Mouse (Mus musculus) embryonic facial prominence, embryonic 10.5 days (tissue): ENCODE results near the gene Ypel4. TPM values are rescaled to one million over a fixed set of nuclear protein-coding genes. Genes with fewer than 3 reads are reported as not detected.
"Not testable (repeated sequence)": the region's sequence is repeated elsewhere in the genome, so short reads cannot be mapped to it uniquely, and the experiment has no call there.

Source experiments
- DNase-seq: peaks from one replicate; pipeline ENCODE4 v3.0.0-alpha.2; 2017; ENCODE audit warnings: low spot score
- H3K27ac ChIP-seq: fragments of 300-500 bp; sonication (generic); replicated peaks from 2 replicates; pipeline ENCODE4 v1.5.1; 2016; ENCODE audit warnings: mild to moderate bottlenecking
- H3K27me3 ChIP-seq: fragments of 300-500 bp; sonication (generic); replicated peaks from 2 replicates; pipeline ENCODE4 v1.6.1; 2016; ENCODE audit warnings: low read depth, mild to moderate bottlenecking; ENCODE audit not compliant: poor library complexity, severe bottlenecking
- H3K36me3 ChIP-seq: fragments of 300-500 bp; sonication (generic); replicated peaks from 2 replicates; pipeline ENCODE4 v1.6.1; 2016; ENCODE audit warnings: mild to moderate bottlenecking, moderate library complexity
- H3K4me1 ChIP-seq: fragments of 300-500 bp; sonication (generic); 2 replicates; pipeline ENCODE4 v1.6.1; 2016
- H3K4me3 ChIP-seq: fragments of 300-500 bp; sonication (generic); 2 replicates; pipeline ENCODE4 v1.5.1; 2016; ENCODE audit warnings: mild to moderate bottlenecking, moderate library complexity
- H3K9me3 ChIP-seq: fragments of 300-500 bp; sonication (generic); 2 replicates; pipeline ENCODE4 v1.6.1; 2016; ENCODE audit warnings: mild to moderate bottlenecking
- WGBS: fragments of 180-500 bp; shearing (Covaris S2); methylation state at CpG from one replicate; pipeline ENCODE4 v1.1.7; 2016; 5-methylcytosine and 5-hydroxymethylcytosine counted together
- polyA plus RNA-seq: library from polyadenylated mRNA; unstranded; fragments of >200 nt; fragmentation: Nextera tagmentation; extraction: Ambion mirVana; gene quantifications from 2 replicates; pipeline ENCODE4 v1.2.1, GENCODE M21; 2016

Gene Ypel4
- polyA plus RNA-seq, 1 experiment from 2014 or later = 8.1 TPM

DNA sequence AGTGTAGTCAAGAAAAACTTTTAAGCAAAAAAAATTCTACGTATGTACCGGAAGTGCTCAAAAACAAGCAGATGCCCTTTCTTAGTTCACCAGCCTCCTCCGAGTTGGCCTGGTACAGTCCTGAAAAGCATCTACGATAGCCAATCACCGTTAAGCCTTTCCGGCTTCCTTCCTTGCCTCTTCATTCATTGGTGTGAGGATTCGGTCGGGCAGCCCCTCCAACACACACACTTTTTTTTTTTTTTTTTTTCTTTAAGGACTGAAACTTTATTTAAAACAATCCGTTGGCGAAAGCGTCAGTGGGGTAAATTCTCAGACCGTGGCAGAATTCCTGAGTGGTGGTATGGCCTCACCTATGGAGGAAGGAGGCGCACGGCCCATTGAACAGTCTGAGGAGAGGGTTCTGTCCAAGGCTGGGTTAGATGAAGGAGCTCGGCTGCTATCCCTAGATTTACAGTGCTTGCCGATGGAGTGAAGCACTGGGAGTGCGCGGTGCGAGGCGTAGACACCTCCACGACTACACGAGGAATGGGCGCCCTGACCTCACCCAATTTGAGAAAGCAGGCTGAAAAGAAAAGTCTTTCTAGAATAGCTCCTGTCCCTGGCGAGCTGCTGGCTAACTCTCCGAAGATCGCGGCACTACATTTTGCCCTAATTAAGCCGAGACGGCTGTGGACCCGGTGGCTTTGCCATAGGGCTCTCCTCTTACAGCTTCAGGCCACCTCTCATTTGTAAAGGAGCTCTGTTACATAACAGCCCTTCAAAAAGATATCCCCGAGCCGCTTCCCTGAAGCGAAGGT, 18.1 kb upstream of the Ypel4 start:
- H3K4me3 ChIP-seq = peak overlapping the region; percentile 96
- H3K9me3 ChIP-seq = no peaks in the 10 kb centered on the region
- peaks cover 24% of the 10 kb centered on the region for H3K4me1 ChIP-seq
- H3K27me3 ChIP-seq = no peaks in the 10 kb centered on the region
- H3K36me3 ChIP-seq = peaks cover 6% of the 10 kb centered on the region
- under 1% methylated on average over 33 of the region's 33 CpGs for WGBS
- DNase-seq = peak; percentile 65
- peak overlapping the region; percentile 96 for H3K27ac ChIP-seq

GRCm38 (mm10) chr2:84716423-84717355, 17.2 kb upstream of the Ypel4 start:
- Histone ChIP-seq H3K4me3 (peak overlapping the region; percentile 96), H3K27ac (peak overlapping the region; percentile 96), H3K9me3 (no peaks in the 10 kb centered on the region), H3K4me1 (peaks cover 24% of the 10 kb centered on the region), H3K27me3 (no peaks in the 10 kb centered on the region), H3K36me3 (peaks cover 8% of the 10 kb centered on the region)
- no peak for DNase-seq
- WGBS = 39% methylated on average over 9 of the region's 9 CpGs

- no peak overlapping the region for H3K27ac ChIP-seq
- no peaks in the 10 kb centered on the region for H3K27me3 ChIP-seq
- DNase-seq = no peak
- H3K4me1 ChIP-seq = peaks cover 24% of the 10 kb centered on the region
- H3K4me3 ChIP-seq = no peak overlapping the region
- H3K9me3 ChIP-seq = no peaks in the 10 kb centered on the region
- H3K36me3 ChIP-seq = peaks cover 15% of the 10 kb centered on the region
- 94% methylated on average over 4 of the region's 4 CpGs for WGBS
These were observed 16.5 kb upstream of the Ypel4 start for GRCm38 (mm10) chr2:84717357-84717756.

DNA sequence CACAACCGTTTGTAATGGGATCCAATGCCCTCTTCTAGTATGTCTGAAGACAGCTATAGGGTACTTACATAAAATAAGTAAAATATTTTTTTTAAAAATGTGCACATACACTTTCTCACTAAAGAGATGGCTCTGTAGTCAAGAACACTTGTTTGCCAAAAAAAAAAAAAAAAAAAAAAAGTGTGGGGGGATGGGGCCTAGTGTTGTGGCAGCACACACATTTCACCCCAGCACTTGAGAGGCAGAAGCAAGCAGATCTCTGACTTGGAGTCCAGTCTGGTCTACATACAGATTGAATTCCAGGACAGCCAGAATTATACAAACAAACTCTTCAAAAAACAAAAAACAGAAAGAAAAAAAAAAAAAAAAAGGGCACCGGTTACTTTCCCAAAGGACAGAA, 13.1 kb upstream of the Ypel4 start:
- no peak for DNase-seq
- peaks cover 19% of the 10 kb centered on the region for H3K4me1 ChIP-seq
- H3K4me3 ChIP-seq = no peak overlapping the region
- no peaks in the 10 kb centered on the region for H3K27me3 ChIP-seq
- no peak overlapping the region for H3K27ac ChIP-seq
- WGBS = 91% methylated on average over 2 of the region's 2 CpGs
- no peaks in the 10 kb centered on the region for H3K9me3 ChIP-seq
- H3K36me3 ChIP-seq = peaks cover 45% of the 10 kb centered on the region

DNA sequence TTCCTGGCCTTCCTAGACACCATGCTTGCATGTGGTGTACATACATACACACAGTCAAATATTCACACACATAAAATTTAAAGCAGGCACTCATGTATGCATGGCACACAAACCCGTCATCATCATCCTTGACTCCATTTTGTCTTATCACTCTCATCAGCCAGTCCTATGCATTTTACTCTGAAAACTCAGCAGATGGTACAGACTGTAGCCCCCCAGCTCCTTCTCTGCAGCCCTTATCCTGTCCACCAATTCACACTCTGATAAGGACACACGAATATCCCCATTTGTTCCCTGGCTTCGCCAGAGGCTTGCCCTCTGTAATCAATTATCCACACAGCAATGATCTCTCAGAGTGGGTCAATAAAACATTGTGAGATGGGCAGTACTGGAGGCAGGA, 12.7 kb upstream of the Ypel4 start:
- 76% methylated on average over 3 of the region's 3 CpGs for WGBS
- no peak for DNase-seq
- no peak overlapping the region for H3K4me3 ChIP-seq
- H3K9me3 ChIP-seq = no peaks in the 10 kb centered on the region
- H3K4me1 ChIP-seq = peaks cover 21% of the 10 kb centered on the region
- peaks cover 47% of the 10 kb centered on the region for H3K36me3 ChIP-seq
- no peaks in the 10 kb centered on the region for H3K27me3 ChIP-seq
- H3K27ac ChIP-seq = no peak overlapping the region

DNA sequence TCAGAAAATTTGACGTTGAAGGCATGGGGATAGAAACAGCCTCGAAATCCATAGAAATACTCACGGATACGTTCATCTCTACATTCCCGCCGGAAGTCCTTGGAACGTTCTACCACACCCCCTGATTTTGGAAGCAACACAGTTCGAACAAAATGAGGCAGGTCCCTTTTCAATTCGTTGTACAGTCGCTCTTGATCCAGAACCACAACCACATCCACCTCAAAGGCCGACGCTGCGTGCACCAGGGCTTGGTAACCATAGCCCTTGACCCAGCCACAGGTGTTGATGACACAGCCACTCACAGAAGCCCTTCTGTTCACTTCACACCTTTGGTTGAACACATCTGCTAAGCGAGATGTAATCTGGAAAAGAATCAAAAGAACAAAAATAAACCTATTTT, 10.0 kb upstream of the Ypel4 start:
- peaks cover 47% of the 10 kb centered on the region for H3K36me3 ChIP-seq
- H3K4me1 ChIP-seq = peaks cover 25% of the 10 kb centered on the region
- 95% methylated on average over 14 of the region's 14 CpGs for WGBS
- H3K27me3 ChIP-seq = no peaks in the 10 kb centered on the region
- DNase-seq = no peak
- H3K4me3 ChIP-seq = no peak overlapping the region
- H3K27ac ChIP-seq = no peak overlapping the region
- no peaks in the 10 kb centered on the region for H3K9me3 ChIP-seq

DNA sequence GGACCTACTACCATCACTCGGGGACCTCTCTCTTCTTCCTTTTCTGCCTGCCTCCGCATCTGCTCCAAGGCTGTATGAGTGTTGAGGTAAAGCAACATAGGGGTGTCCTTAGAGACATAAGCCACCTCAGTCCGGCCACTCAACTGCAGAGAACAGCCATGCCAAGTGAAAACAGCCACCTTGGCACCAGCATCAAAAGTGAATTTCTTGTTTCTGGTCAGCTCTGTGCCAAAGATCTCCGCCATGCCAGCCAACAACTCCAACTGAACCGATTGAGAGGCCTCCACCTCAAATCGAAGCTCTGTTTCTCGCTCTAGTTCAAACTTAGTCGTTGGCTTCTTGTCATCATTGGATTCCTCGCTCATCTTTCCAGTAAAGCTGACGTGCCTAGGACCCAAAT, 8.1 kb upstream of the Ypel4 start:
- no peak overlapping the region for H3K27ac ChIP-seq
- no peak for DNase-seq
- 94% methylated on average over 10 of the region's 10 CpGs for WGBS
- no peaks in the 10 kb centered on the region for H3K27me3 ChIP-seq
- peaks cover 25% of the 10 kb centered on the region for H3K4me1 ChIP-seq
- peak overlapping the region; percentile 76 for H3K4me3 ChIP-seq
- no peaks in the 10 kb centered on the region for H3K9me3 ChIP-seq
- peaks cover 47% of the 10 kb centered on the region for H3K36me3 ChIP-seq

GRCm38 (mm10) chr2:84726716-84727115, 7.1 kb upstream of the Ypel4 start:
- no peak for DNase-seq
- Histone ChIP-seq H3K27ac (peak overlapping the region; percentile 85), H3K4me1 (peaks cover 25% of the 10 kb centered on the region), H3K27me3 (no peaks in the 10 kb centered on the region), H3K4me3 (peak overlapping the region; percentile 76), H3K9me3 (no peaks in the 10 kb centered on the region), H3K36me3 (peaks cover 39% of the 10 kb centered on the region)
- 5% methylated on average over 9 of the region's 9 CpGs for WGBS

DNA sequence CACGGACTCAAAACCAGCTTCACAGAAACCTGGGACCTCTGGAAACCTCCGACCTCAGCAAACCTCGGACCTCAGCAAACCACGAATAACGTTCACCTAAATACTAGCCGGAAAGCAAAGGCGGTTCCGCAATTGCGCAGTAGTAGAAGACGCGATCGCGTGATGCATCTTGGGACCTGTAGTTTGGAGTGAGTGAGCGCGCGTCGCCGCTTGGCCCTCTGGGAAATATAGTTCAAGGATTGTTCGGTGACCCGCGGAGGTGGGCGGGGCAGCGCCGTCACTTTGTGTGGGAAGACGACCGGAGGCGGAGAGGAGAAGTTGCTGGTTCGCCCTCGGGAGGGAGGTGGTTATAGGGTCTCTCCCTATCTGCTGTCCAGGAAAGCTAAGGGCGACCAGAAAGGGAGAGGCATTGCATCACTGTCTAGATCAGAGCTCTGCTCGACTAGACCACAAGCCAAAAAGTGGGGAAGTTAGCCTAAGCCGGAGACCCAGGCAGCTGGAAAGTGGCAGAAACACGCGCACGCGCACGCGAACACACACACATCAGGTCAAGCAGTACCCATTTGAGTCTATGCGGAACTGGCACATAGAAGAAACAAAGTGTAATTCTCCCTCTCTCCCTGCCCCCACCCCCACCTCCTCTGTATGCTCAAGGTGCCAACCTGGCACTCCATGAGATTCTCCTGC, 6.5 kb upstream of the Ypel4 start, which contains the start of gene Clp1:
Clp1 (minus strand) TSS at position 179 of the 687 bp plus-strand sequence.
- Histone ChIP-seq H3K4me3 (peak within 1 kb of the TSS; percentile 76), H3K27me3 (no peaks in the 10 kb centered on the region), H3K9me3 (no peaks in the 10 kb centered on the region), H3K4me1 (peaks cover 25% of the 10 kb centered on the region), H3K27ac (peak within 1 kb of the TSS; percentile 85), H3K36me3 (peaks cover 33% of the 10 kb centered on the region)
- DNase-seq = peak; percentile 97
- under 1% methylated on average over 39 of the region's 39 CpGs for WGBS

- WGBS = 83% methylated on average over 5 of the region's 5 CpGs
- H3K4me1 ChIP-seq = peaks cover 28% of the 10 kb centered on the region
- H3K36me3 ChIP-seq = peaks cover 27% of the 10 kb centered on the region
- not testable (repeated sequence) for H3K9me3 ChIP-seq, DNase-seq, H3K4me3 ChIP-seq, H3K27ac ChIP-seq, H3K27me3 ChIP-seq
These were observed 5.7 kb upstream of the Ypel4 start for GRCm38 (mm10) chr2:84728191-84728590.

DNA sequence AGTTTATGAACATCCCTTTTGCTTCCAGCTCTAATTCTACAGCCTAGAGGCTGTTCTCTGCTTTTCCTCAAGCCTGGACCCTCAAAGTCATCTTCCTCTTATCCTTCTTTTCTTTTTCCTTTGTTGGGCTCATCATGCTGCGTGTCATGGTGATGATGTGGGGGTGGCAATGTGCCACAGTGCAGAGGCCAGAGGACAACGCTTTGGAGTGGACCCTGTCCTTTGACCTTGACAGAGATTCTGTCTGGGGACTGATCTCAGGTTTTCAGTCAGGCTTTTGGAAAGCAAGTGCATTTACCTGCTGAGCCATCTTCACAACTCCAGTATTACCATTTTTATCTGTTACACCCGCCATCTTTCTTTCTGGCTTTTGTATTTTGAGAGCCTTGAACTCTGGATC, 2.7 kb upstream of the Ypel4 start:
- H3K36me3 ChIP-seq = no peaks in the 10 kb centered on the region
- H3K27ac ChIP-seq = no peak overlapping the region
- no peaks in the 10 kb centered on the region for H3K9me3 ChIP-seq
- no peaks in the 10 kb centered on the region for H3K27me3 ChIP-seq
- WGBS = 85% methylated on average over 3 of the region's 3 CpGs
- peaks cover 46% of the 10 kb centered on the region for H3K4me1 ChIP-seq
- DNase-seq = no peak
- no peak overlapping the region for H3K4me3 ChIP-seq

DNA sequence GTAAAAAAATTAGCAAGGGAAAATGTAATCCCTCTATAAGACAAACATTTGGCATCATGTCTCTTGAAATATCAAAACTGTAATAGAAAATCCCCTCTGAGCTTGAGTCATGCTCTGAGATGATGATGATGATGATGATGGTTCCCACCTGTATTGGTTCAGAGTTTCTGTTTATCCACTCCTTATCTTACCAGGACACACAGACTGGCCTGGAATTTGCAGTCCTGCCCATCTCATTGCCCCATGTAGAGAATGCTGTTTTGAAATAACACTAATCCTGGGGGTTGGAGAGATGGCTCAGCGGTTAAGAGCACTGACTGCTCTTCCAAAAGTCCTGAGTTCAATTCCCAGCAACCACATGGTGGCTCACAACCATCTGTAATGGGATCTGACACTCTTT, 1.5 kb upstream of the Ypel4 start:
- no peak overlapping the region for H3K4me3 ChIP-seq
- WGBS = 76% methylated on average over 1 of the region's 1 CpGs
- no peak for DNase-seq
- no peaks in the 10 kb centered on the region for H3K9me3 ChIP-seq
- H3K27ac ChIP-seq = no peak overlapping the region
- no peaks in the 10 kb centered on the region for H3K36me3 ChIP-seq
- peaks cover 52% of the 10 kb centered on the region for H3K4me1 ChIP-seq
- H3K27me3 ChIP-seq = no peaks in the 10 kb centered on the region
